Mouse (Mus musculus) heart, postnatal 0 days (tissue): ENCODE data around the gene Olfr541.

Source experiments
- CTCF ChIP-seq: IDR thresholded peaks from 2 replicates; pipeline ENCODE4 v1.5.1; 2016; ENCODE audit warnings: antibody characterized with exemption, control low read depth, low read depth
- EP300 ChIP-seq: IDR thresholded peaks from 2 replicates; pipeline ENCODE4 v1.6.1; 2016; ENCODE audit warnings: antibody characterized with exemption, low read depth

GRCm38 (mm10) chr7:140748116-140748826 is 51.2 kb downstream of the Olfr541 start:
- TF ChIP-seq CTCF (no peak), EP300 (no peak)
